Mouse (Mus musculus): ENCODE measurements around the gene Mfsd1.

The Mfsd1 gene

DNA sequence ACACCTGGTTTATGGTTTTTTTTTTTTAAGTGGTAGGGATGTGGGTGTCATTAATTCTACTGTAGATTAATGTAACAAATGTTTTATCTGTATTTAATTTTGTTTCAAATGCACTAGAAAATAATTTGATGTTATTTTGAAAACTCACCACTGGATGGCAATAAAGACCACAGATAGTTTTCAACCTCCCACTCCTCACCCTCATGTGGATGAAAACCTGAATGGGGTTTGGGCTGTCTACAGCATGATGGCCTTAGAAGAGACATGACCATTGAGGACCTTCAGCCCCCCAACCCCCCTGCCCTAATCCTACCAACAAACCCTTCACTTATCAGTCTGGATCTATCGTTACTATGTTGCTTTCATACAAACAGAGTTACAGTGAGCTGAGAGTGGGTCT lies 42.1 kb downstream of the Mfsd1 start:
- peak; percentile 29 for DNase-seq (ENCODE audit: low read depth, low spot score)

DNA sequence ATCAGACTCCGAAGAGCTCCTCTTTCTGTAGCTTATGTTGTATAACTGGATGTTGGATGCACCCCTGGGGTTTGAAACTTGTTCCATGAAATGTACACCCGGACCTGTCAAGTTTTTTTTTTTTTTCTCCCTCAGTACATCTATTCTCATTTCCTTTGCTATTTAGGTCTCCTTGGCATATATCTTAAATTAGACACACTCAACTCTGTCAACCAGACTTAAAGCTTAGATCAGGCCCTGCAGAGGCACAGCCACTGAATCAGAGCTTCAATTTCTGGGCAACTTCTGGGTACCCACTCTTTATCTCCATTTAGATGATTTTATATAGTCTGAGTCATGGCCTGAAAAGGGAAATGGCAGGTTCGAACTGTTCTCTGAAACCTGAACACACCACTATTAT lies 60.6 kb downstream of the Mfsd1 start:
- peak; percentile 53 for DNase-seq (ENCODE audit: low read depth, low spot score)

DNA sequence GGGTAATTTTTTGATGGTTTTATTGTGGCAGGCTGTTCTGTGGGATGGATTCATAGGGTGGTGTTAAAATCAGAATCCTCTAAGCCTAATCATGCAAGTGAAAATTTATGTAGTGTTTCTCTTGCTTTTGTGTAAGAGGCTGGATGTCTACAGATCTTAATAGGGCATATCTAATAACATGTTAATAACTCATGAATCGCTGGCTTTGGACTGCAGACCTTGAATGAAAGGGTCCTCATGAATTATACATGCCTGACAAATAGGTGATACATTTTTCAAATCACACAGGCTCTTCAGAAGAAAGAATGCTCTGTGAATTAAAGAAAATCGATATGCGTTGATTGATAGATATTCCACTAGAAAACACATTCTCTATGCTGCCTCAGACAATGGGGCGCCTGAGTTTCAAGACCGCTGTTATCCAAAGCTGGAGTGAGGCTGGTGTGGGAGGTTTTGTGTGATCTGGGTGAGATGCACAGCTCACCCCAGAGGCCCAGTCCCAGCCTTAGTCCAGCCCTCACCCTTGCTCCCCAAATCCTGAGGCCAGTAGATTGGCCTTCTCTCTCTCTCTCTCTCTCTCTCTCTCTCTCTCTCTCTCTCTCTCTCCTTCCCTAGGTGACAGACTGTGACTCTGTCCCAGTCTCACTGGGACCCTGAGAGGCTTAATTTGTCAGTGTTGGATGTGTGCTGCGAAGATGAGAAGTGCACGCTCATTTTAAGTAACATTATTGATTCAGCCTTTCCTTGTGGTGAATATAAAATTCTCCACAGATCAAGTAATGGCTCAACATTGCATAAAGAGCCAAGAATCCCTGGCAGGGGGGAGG lies 63.3 kb downstream of the Mfsd1 start:
- no peak for DNase-seq (ENCODE audit: low read depth, low spot score)
